Mouse (Mus musculus): ENCODE results near the gene Nrn1l.

DNA sequence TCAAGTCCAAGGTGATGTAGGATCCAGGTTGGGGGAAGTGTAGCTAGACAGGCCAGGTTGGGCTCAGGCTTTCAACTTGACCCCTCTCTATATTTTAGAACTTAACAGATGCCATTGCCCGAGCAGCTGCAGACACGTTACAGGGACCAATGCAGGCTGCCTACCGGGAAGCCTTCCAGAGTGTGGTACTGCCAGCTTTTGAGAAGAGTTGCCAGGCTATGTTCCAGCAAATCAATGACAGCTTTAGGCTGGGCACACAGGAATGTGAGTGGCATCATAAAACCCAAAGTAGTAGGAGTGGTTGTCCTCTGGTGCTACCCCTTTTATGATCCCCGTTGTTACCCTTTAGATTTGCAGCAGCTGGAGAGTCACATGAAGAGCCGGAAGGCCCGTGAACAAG lies 2.5 kb upstream of the Nrn1l start:
- TF ChIP-seq CTCF (IDR thresholded peaks at IDR 0.05; ENCODE audit: low read depth) (no peak), EP300 (IDR thresholded peaks at IDR 0.05; ENCODE audit: low read depth) (no peak)

All from liver, embryonic 14.5 days (tissue).